Mouse (Mus musculus) small intestine, adult 2 months (tissue): ENCODE data around the gene Setd7.

Experiments used
- CTCF ChIP-seq: fragments of 200-500 bp; IDR thresholded peaks from 2 replicates; pipeline ENCODE4 v1.5.1; 2012; ENCODE audit warnings: low read depth, mild to moderate bottlenecking, control low read depth, inconsistent platforms, low read length, moderate library complexity, mixed read lengths; ENCODE audit not compliant: insufficient replicate concordance, insufficient read length; ENCODE audit errors: extremely low read depth
- POLR2A ChIP-seq: fragments of 200-500 bp; IDR thresholded peaks from 2 replicates; pipeline ENCODE4 v1.6.1; 2012; ENCODE audit warnings: low read depth, mild to moderate bottlenecking, control low read depth, inconsistent platforms, low read length, moderate library complexity

DNA sequence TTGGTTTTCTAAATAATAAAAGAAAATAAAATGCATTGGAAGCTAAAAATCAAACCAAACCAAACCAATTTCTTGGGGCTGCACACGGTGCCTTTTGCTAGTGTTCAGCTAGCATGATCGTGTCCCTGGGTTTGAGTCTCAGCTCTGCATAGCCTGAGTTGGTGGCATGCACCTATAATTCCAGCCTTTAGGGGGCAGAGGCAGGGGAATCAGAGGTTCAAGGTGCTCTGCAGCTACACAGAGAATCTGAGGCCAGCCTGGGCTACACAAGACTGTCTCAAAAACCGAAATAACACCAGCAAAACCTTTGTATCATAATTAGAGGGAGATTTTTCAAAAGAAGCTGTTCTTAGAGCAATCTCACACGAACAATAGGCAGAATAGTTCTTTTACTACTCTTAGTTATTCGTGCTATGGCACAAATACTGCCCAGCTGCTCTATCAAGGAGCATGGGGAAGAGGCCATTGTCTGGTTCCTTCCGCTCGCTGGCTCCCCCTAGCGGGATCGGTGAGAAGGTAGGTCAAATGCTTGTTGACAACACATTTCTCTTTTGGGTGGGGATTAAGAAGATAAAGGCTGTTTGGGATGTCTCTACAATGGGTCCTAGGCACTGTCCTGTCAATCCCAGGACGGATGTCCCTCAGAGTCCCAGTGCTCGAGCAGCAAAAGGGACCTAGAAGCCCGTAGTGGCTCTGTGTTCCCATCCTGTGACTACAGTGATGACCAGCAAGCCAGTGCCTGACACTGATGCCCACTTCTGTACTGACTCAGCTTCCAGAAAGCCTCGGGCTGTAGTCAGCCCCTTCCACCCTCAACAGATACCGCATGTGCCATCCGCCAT lies 20.9 kb downstream of the Setd7 start:
- no peak for TF ChIP-seq POLR2A
- peak; percentile 89; the same call in 1 of the 2 replicates for TF ChIP-seq CTCF
